Mouse (Mus musculus) MEL (cell line): ENCODE results near the gene Gabrr3. TPM values are rescaled to one million over a fixed set of nuclear protein-coding genes. Genes with fewer than 3 reads are reported as not detected.

Source experiments
- DNase-seq: peaks from one replicate; pipeline ENCODE4 v3.0.0; 2011; ENCODE audit warnings: low read depth, low spot score
- H3K27ac ChIP-seq: 2 replicates; pipeline ENCODE4 v1.5.1; 2012; ENCODE audit warnings: low read depth, mild to moderate bottlenecking, control low read depth, low read length, moderate library complexity; ENCODE audit not compliant: control insufficient read depth
- H3K27me3 ChIP-seq, 2 experiments: fragments of 150-350 bp in 1 of 2; sonication (generic) in 1 of 2; 2 replicates each; pipeline ENCODE4 v1.6.1; 2012; ENCODE audit warnings: low read length in 2 of 2, mild to moderate bottlenecking in 2 of 2, improper control_type of control experiment in 1 of 2, moderate library complexity in 1 of 2; ENCODE audit not compliant: insufficient read depth in 2 of 2, control insufficient read depth in 1 of 2
- H3K36me3 ChIP-seq, 2 experiments: 2 replicates each; pipeline ENCODE4 v1.6.1; 2012 to 2014; ENCODE audit warnings: low read length in 2 of 2, improper control_type of control experiment in 1 of 2, inconsistent platforms in 1 of 2, mild to moderate bottlenecking in 1 of 2; ENCODE audit not compliant: insufficient read depth in 2 of 2, control insufficient read depth in 1 of 2
- H3K4me1 ChIP-seq, 2 experiments: fragments of 150-350 bp in 1 of 2; sonication (generic) in 1 of 2; 2 replicates each; pipeline ENCODE4 v1.6.1; 2012; ENCODE audit warnings: low read length in 2 of 2, improper control_type of control experiment in 1 of 2, mild to moderate bottlenecking in 1 of 2; ENCODE audit not compliant: insufficient read depth in 2 of 2, control insufficient read depth in 1 of 2
- H3K4me3 ChIP-seq, 2 experiments: fragments of 150-350 bp in 1 of 2; sonication (generic) in 1 of 2; 2 replicates each; pipeline ENCODE4 v1.5.1; 2012; ENCODE audit warnings: low read depth in 2 of 2, low read length in 2 of 2, mild to moderate bottlenecking in 2 of 2, moderate library complexity in 2 of 2, control low read depth in 1 of 2, improper control_type of control experiment in 1 of 2; ENCODE audit not compliant: control insufficient read depth in 1 of 2, insufficient read depth in 1 of 2
- H3K79me2 ChIP-seq: 2 replicates; pipeline ENCODE4 v1.6.1; 2012; ENCODE audit warnings: mild to moderate bottlenecking, low read length, moderate library complexity; ENCODE audit not compliant: control insufficient read depth, poor library complexity, insufficient read depth
- H3K9ac ChIP-seq: 2 replicates; pipeline ENCODE4 v1.6.1; 2012; ENCODE audit warnings: low read depth, mild to moderate bottlenecking, control low read depth, low read length, moderate library complexity; ENCODE audit not compliant: control insufficient read depth, poor library complexity, severe bottlenecking
- H3K9me3 ChIP-seq: fragments of 150-350 bp; sonication (generic); replicated peaks from 2 replicates; pipeline ENCODE4 v1.6.1; 2012; ENCODE audit warnings: mild to moderate bottlenecking, low read length, improper control_type of control experiment, moderate library complexity; ENCODE audit not compliant: insufficient read depth
- BHLHE40 ChIP-seq: IDR thresholded peaks from 2 replicates; pipeline ENCODE4 v1.6.1; 2012; ENCODE audit warnings: low read depth, mild to moderate bottlenecking, inconsistent platforms, low read length, improper control_type of control experiment, borderline replicate concordance
- CHD1 ChIP-seq: IDR thresholded peaks from 2 replicates; pipeline ENCODE4 v1.6.1; 2012; ENCODE audit warnings: low read depth, mild to moderate bottlenecking, inconsistent platforms, low read length, improper control_type of control experiment
- CHD2 ChIP-seq: IDR thresholded peaks from 2 replicates; pipeline ENCODE4 v1.6.1; 2011; ENCODE audit warnings: low read length, improper control_type of control experiment
- E2F4 ChIP-seq: IDR thresholded peaks from 2 replicates; pipeline ENCODE4 v1.6.1; 2011; ENCODE audit warnings: low read depth, low read length, improper control_type of control experiment, borderline replicate concordance
- ELF1 ChIP-seq: IDR thresholded peaks from 2 replicates; pipeline ENCODE4 v1.6.1; 2014; ENCODE audit warnings: low read depth, mild to moderate bottlenecking, inconsistent platforms, low read length, improper control_type of control experiment, moderate library complexity
- GABPA ChIP-seq: IDR thresholded peaks from 2 replicates; pipeline ENCODE4 v1.6.1; 2012; ENCODE audit warnings: low read depth, mild to moderate bottlenecking, inconsistent platforms, low read length, improper control_type of control experiment, moderate library complexity
- KAT2A ChIP-seq: conservative IDR thresholded peaks from 2 replicates; pipeline ENCODE4 v1.6.1; 2012; ENCODE audit warnings: low read depth, low read length, improper control_type of control experiment, inconsistent platforms
- MAFK ChIP-seq: IDR thresholded peaks from 2 replicates; pipeline ENCODE4 v1.6.1; 2011; ENCODE audit warnings: low read depth, mild to moderate bottlenecking, low read length, improper control_type of control experiment, borderline replicate concordance
- MAZ ChIP-seq: IDR thresholded peaks from 2 replicates; pipeline ENCODE4 v1.6.1; 2012; ENCODE audit warnings: low read depth, mild to moderate bottlenecking, inconsistent platforms, low read length, improper control_type of control experiment
- MXI1 ChIP-seq: IDR thresholded peaks from 2 replicates; pipeline ENCODE4 v1.6.1; 2011; ENCODE audit warnings: mild to moderate bottlenecking, low read depth, low read length, improper control_type of control experiment
- MYB ChIP-seq: IDR thresholded peaks from 2 replicates; pipeline ENCODE4 v1.6.1; 2011; ENCODE audit warnings: mild to moderate bottlenecking, low read depth, low read length, improper control_type of control experiment
- MYC ChIP-seq: IDR thresholded peaks from 2 replicates; pipeline ENCODE4 v1.6.1; 2011; ENCODE audit warnings: low read depth, mild to moderate bottlenecking, low read length, improper control_type of control experiment, moderate library complexity
- NELFE ChIP-seq: IDR thresholded peaks from 2 replicates; pipeline ENCODE4 v1.6.1; 2011; ENCODE audit warnings: low read depth, low read length, improper control_type of control experiment
- NRF1 ChIP-seq: IDR thresholded peaks from 2 replicates; pipeline ENCODE4 v1.6.1; 2014; ENCODE audit warnings: low read depth, mild to moderate bottlenecking, inconsistent platforms, low read length, improper control_type of control experiment, moderate library complexity; ENCODE audit not compliant: poor library complexity, insufficient read depth, severe bottlenecking
- POLR2A ChIP-seq, 2 experiments: IDR thresholded peaks; 2 replicates each; pipeline ENCODE4 v1.6.1; 2011 to 2012; ENCODE audit warnings: low read length in 2 of 2, mild to moderate bottlenecking in 2 of 2, control low read depth in 1 of 2, improper control_type of control experiment in 1 of 2, low read depth in 1 of 2, moderate library complexity in 1 of 2; ENCODE audit not compliant: control insufficient read depth in 1 of 2, insufficient read depth in 1 of 2, poor library complexity in 1 of 2
- POLR2AphosphoS2 ChIP-seq: IDR thresholded peaks from 2 replicates; pipeline ENCODE4 v1.6.1; 2011; ENCODE audit warnings: low read length, improper control_type of control experiment
- POLR2AphosphoS5 ChIP-seq: IDR thresholded peaks from 2 replicates; pipeline ENCODE4 v1.6.1; 2012; ENCODE audit warnings: low read depth, borderline replicate concordance, mild to moderate bottlenecking, inconsistent platforms, low read length, moderate library complexity, mixed read lengths
- RAD21 ChIP-seq: IDR thresholded peaks from 2 replicates; pipeline ENCODE4 v1.6.1; 2011; ENCODE audit warnings: mild to moderate bottlenecking, low read depth, low read length, improper control_type of control experiment
- RCOR1 ChIP-seq: IDR thresholded peaks from 2 replicates; pipeline ENCODE4 v1.6.1; 2012; ENCODE audit warnings: low read depth, mild to moderate bottlenecking, inconsistent platforms, low read length, improper control_type of control experiment
- SIN3A ChIP-seq: IDR thresholded peaks from 2 replicates; pipeline ENCODE4 v1.6.1; 2012; ENCODE audit warnings: low read length, improper control_type of control experiment, inconsistent platforms
- SMC3 ChIP-seq: IDR thresholded peaks from 2 replicates; pipeline ENCODE4 v1.6.1; 2011; ENCODE audit warnings: low read depth, low read length, improper control_type of control experiment
- TCF12 ChIP-seq: IDR thresholded peaks from 2 replicates; pipeline ENCODE4 v1.6.1; 2014; ENCODE audit warnings: low read depth, mild to moderate bottlenecking, inconsistent platforms, low read length, improper control_type of control experiment, moderate library complexity
- UBTF ChIP-seq: IDR thresholded peaks from 2 replicates; pipeline ENCODE4 v1.6.1; 2012; ENCODE audit warnings: low read depth, mild to moderate bottlenecking, inconsistent platforms, low read length, improper control_type of control experiment, moderate library complexity, borderline replicate concordance; ENCODE audit not compliant: insufficient read depth
- USF1 ChIP-seq: IDR thresholded peaks from 2 replicates; pipeline ENCODE4 v1.6.1; 2014; ENCODE audit warnings: low read depth, mild to moderate bottlenecking, inconsistent platforms, low read length, improper control_type of control experiment, moderate library complexity
- USF2 ChIP-seq, 2 experiments: IDR thresholded peaks; 2 replicates each; pipeline ENCODE4 v1.6.1; 2011 to 2012; ENCODE audit warnings: improper control_type of control experiment in 2 of 2, low read length in 2 of 2, borderline replicate concordance in 1 of 2, inconsistent platforms in 1 of 2, low read depth in 1 of 2, mild to moderate bottlenecking in 1 of 2; ENCODE audit not compliant: insufficient read depth in 1 of 2
- ZC3H11A ChIP-seq: IDR thresholded peaks from 2 replicates; pipeline ENCODE4 v1.6.1; 2012; ENCODE audit warnings: low read depth, mild to moderate bottlenecking, inconsistent platforms, low read length, improper control_type of control experiment
- ZKSCAN1 ChIP-seq: IDR thresholded peaks from 2 replicates; pipeline ENCODE4 v1.6.1; 2012; ENCODE audit warnings: low read depth, mild to moderate bottlenecking, inconsistent platforms, low read length, improper control_type of control experiment, moderate library complexity
- ZNF384 ChIP-seq: IDR thresholded peaks from 2 replicates; pipeline ENCODE4 v1.6.1; 2012; ENCODE audit warnings: low read depth, mild to moderate bottlenecking, inconsistent platforms, low read length, improper control_type of control experiment
- polyA plus RNA-seq, 2 experiments: library from polyadenylated mRNA; stranded (reverse) in 1 of 2; unstranded in 1 of 2; fragments of >175 nt in 1 of 2; fragments of >200 nt in 1 of 2; gene quantifications; 2 replicates each; pipeline versions ENCODE4 v1.2.1 to v1.2.4; 2012; ENCODE audit warnings: low replicate concordance in 2 of 2, low read depth in 1 of 2; ENCODE audit not compliant: insufficient read length in 2 of 2, insufficient read depth in 1 of 2, missing spikeins in 1 of 2
- total RNA-seq: library from RNA; depleted of rRNA; stranded (reverse); fragments of 300-350 nt; gene quantifications from 2 replicates; pipeline ENCODE4 v1.2.3, GENCODE M21; 2012

The Gabrr3 gene
- total and polyA plus RNA-seq, 3 experiments = not detected

DNA sequence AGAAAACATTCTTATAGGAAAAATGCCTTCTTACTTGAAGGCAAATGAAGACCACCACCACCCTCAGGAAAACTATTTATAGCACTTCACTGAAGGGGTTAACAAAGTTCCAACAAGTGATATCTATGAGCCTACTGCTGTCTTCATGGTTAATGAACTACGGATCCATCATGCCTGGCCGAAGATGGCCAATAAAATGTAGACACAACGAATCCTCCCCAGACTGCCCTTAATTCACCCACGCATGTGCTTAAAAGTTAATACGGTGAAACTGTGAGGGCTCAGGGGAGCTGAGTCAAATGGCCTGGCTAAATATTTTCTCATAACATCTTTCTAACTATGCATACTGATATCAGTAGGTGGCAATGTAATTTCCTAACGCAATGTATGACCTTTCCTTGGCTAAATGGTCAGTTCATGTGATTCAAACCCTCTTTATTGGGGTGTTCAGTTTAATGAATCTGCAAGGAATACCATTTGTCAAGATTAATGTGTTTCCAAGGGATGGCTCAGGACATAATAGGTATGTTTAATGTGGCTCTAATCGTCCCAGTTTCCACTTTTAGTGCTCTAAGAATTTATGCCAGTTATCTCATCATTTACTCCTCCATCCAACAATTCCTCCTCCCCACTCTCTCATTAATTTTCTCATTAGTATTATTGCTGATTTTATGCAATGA, 37.9 kb downstream of the Gabrr3 start:
- TF ChIP-seq RAD21 (no peak), MAFK (no peak), MYB (no peak), CHD2 (no peak), ELF1 (no peak), BHLHE40 (no peak), MYC (no peak), ZNF384 (no peak), NELFE (no peak), UBTF (no peak), MXI1 (no peak), SIN3A (no peak), TCF12 (no peak), RCOR1 (no peak), ZC3H11A (no peak), MAZ (no peak), POLR2AphosphoS2 (no peak), GABPA (no peak)
- TF ChIP-seq, all 39 proteins: peak for 0
- DNase-seq = no peak
- H3K27me3 ChIP-seq = no peaks in the 10 kb centered on the region
- no peaks in the 10 kb centered on the region for H3K36me3 ChIP-seq
- no peak overlapping the region for H3K4me3 ChIP-seq
- H3K79me2 ChIP-seq = no peaks in the 10 kb centered on the region
- no peaks in the 10 kb centered on the region for H3K9me3 ChIP-seq
- H3K27ac ChIP-seq = no peak overlapping the region
- H3K4me1 ChIP-seq = no peaks in the 10 kb centered on the region
- no peak overlapping the region for H3K9ac ChIP-seq

DNA sequence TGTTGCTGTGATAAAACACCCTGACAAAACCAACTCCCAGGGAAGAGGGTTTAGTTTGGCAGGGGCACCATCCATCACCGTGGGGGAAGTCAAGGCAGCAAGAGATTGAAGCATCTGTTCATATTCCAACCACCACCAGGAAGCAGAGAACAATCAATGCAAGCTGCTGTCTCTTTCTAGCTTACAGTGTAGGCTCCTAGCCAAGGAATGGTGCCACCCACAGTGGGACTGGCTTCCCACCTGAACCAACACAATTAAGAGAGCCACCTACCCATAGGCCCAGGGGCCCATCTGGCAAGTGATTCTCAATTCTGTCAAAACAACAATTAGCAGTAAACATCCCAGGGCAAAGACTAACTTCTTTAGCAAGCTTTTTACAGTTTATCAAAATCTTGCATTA, 41.0 kb downstream of the Gabrr3 start:
- no peak for TF ChIP-seq MAFK
- no peak for TF ChIP-seq MXI1
- TF ChIP-seq RAD21 = no peak
- no peak for TF ChIP-seq E2F4
- no peak for TF ChIP-seq CHD1
- TF ChIP-seq SMC3 = no peak
- TF ChIP-seq NRF1 = no peak
- TF ChIP-seq USF2 (IDR thresholded peaks at IDR 0.05; ENCODE audit: borderline replicate concordance in 1 of 2, insufficient read depth in 1 of 2, low read depth in 1 of 2, low read length in 2 of 2) = no peak
- no peak for TF ChIP-seq BHLHE40
- TF ChIP-seq USF1 = no peak
- no peak for TF ChIP-seq ZKSCAN1
- TF ChIP-seq POLR2AphosphoS2 = no peak
- TF ChIP-seq POLR2AphosphoS5 = no peak
- TF ChIP-seq POLR2A (IDR thresholded peaks at IDR 0.05; ENCODE audit: control insufficient read depth in 1 of 2, insufficient read depth in 1 of 2, low read depth in 1 of 2, low read length in 2 of 2, poor library complexity in 1 of 2) = no peak
- no peak for TF ChIP-seq KAT2A
- no peak for TF ChIP-seq ZC3H11A
- Histone ChIP-seq H3K4me3 (no peak overlapping the region), H3K27me3 (no peaks in the 10 kb centered on the region), H3K79me2 (no peaks in the 10 kb centered on the region), H3K4me1 (no peaks in the 10 kb centered on the region), H3K27ac (no peak overlapping the region), H3K9me3 (no peaks in the 10 kb centered on the region), H3K9ac (no peak overlapping the region), H3K36me3 (no peaks in the 10 kb centered on the region)
- DNase-seq = no peak
